Mouse (Mus musculus): ENCODE measurements at regions not wholly inside any gene's neighbourhood (a gene's known extent, or its start where the extent isn't known, plus 50 kb on each side); places are given as distances from the start of the nearest gene placed in this dataset.
A peak's percentile ranks its signal among the peaks of the same experiment; 100 is the strongest.

- intact Hi-C loops (cut with DNase I), result no loop called here
These were observed 152.9 kb downstream of the Gm9376 start for GRCm38 (mm10) chr14:118419442-118420193.

GRCm38 (mm10) chr14:118422351-118423001 lies 155.7 kb downstream of the Gm9376 start:
- intact Hi-C loops (cut with DNase I), result no loop called here
- peak; percentile 66 for DNase-seq

More at GRCm38 (mm10) chr14:118419442-118420193, 152.9 kb downstream of the Gm9376 start:
- no peak for DNase-seq

GRCm38 (mm10) chr14:118423269-118423668 lies 156.5 kb downstream of the Gm9376 start:
- no peak for DNase-seq
- intact Hi-C loops (cut with DNase I), result no loop called here

- intact Hi-C loops (cut with DNase I), result no loop called here
These were observed 159.8 kb downstream of the Gm9376 start for GRCm38 (mm10) chr14:118426562-118426961.

GRCm38 (mm10) chr14:118430286-118430685 lies 163.5 kb downstream of the Gm9376 start:
- intact Hi-C loops (cut with DNase I), result no loop called here
- no peak for DNase-seq

More at GRCm38 (mm10) chr14:118426562-118426961, 159.8 kb downstream of the Gm9376 start:
- DNase-seq, result no peak

- no peak for DNase-seq
- intact Hi-C loops (cut with DNase I), result no loop called here
These were observed 164.0 kb downstream of the Gm9376 start for GRCm38 (mm10) chr14:118430740-118431139.

- DNase-seq, result no peak
- intact Hi-C loops (cut with DNase I), result no loop called here
These were observed 164.6 kb downstream of the Gm9376 start for GRCm38 (mm10) chr14:118431241-118431882.
